Mouse (Mus musculus) limb, embryonic 12.5 days (tissue): ENCODE results near the gene Pitpnc1. TPM values are rescaled to one million over a fixed set of nuclear protein-coding genes. Genes with fewer than 3 reads are reported as not detected.
A peak's percentile ranks its signal among the peaks of the same experiment; 100 is the strongest.

Source experiments
- ATAC-seq: fragments of 200-750 bp; cut with Nextera tagmentation; 2 replicates; pipeline ENCODE4 v1.8.0; 2017; ENCODE audit warnings: low read depth, moderate TSS enrichment; ENCODE audit not compliant: insufficient number of reproducible peaks, insufficient read depth, low FRiP score, low TSS enrichment
- H3K27ac ChIP-seq: fragments of 300-500 bp; sonication (generic); 2 replicates; pipeline ENCODE4 v1.5.1; 2016; ENCODE audit warnings: mild to moderate bottlenecking, moderate library complexity
- H3K27me3 ChIP-seq: fragments of 300-500 bp; sonication (generic); 2 replicates; pipeline ENCODE4 v1.6.1; 2016; ENCODE audit warnings: mild to moderate bottlenecking, moderate library complexity
- H3K36me3 ChIP-seq: fragments of 300-500 bp; sonication (generic); 2 replicates; pipeline ENCODE4 v1.6.1; 2016; ENCODE audit warnings: mild to moderate bottlenecking, moderate library complexity
- H3K4me1 ChIP-seq: fragments of 300-500 bp; sonication (generic); replicated peaks from 2 replicates; pipeline ENCODE4 v1.6.1; 2016
- H3K4me2 ChIP-seq: fragments of 300-500 bp; sonication (generic); 2 replicates; pipeline ENCODE4 v1.6.1; 2016; ENCODE audit warnings: mild to moderate bottlenecking, moderate library complexity
- H3K4me3 ChIP-seq: fragments of 300-500 bp; sonication (generic); replicated peaks from 2 replicates; pipeline ENCODE4 v1.5.1; 2016; ENCODE audit warnings: mild to moderate bottlenecking
- H3K9ac ChIP-seq: fragments of 300-500 bp; sonication (generic); replicated peaks from 2 replicates; pipeline ENCODE4 v1.6.1; 2016; ENCODE audit warnings: mild to moderate bottlenecking, moderate library complexity
- H3K9me3 ChIP-seq: fragments of 300-500 bp; sonication (generic); 2 replicates; pipeline ENCODE4 v1.6.1; 2016; ENCODE audit warnings: mild to moderate bottlenecking, moderate library complexity
- WGBS: fragments of 180-500 bp; shearing (Covaris S2); methylation state at CpG from one replicate; pipeline ENCODE4 v1.1.7; 2016; 5-methylcytosine and 5-hydroxymethylcytosine counted together
- polyA plus RNA-seq: library from polyadenylated mRNA; unstranded; fragments of >200 nt; fragmentation: Nextera tagmentation; extraction: Ambion mirVana; gene quantifications from 2 replicates; pipeline ENCODE4 v1.2.1, GENCODE M21; 2016

The Pitpnc1 gene
- polyA plus RNA-seq, 1 experiment from 2014 or later: 31.9 TPM

DNA sequence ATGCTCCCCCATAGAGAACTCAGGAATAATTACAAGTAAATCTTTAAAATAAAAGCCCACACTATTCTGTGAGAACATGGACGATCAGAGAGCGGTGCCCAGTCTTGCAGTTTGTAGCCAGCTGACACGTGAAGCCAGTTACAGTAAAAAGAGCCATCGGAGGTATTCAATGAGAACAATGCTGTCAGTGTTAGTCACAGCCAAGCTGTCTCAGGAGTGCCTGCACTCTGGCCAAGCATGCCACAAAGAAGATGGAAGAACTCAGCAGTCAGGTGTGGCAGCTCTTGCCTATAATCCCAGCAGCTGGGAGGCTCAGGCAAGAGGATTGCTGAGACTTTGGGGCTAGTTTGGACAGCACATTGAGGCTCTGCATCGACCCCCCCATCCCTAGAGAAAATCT lies 111.8 kb downstream of the Pitpnc1 start:
- 77% methylated on average over 5 of the region's 5 CpGs for WGBS
- Histone ChIP-seq H3K4me1 (peaks cover 21% of the 10 kb centered on the region), H3K27me3 (no peaks in the 10 kb centered on the region), H3K36me3 (no peaks in the 10 kb centered on the region), H3K4me2 (no peak overlapping the region), H3K9ac (no peak overlapping the region), H3K4me3 (no peak overlapping the region), H3K9me3 (no peaks in the 10 kb centered on the region), H3K27ac (peak overlapping the region; percentile 17; the same call in 1 of the 2 replicates)
- no peak for ATAC-seq

DNA sequence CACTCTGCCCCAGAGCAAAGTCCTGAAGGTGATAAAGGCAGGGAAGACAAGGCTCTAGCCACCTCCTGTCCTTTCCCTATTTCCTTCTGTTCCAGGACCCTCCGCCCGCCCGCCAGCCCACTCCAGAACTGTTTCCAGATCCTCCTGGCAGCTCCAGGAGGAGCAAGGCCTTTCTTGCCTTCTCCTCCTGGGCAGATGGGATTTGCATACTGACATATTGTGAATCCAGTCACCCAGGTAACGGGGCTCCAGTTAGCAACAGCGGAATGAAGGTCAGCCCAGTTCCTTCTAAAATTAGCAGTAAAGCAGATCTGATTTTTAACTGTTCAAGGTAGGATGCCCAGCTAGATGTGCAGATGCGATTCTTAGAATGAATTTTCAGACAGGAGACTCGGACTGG lies 114.3 kb downstream of the Pitpnc1 start:
- no peak overlapping the region for H3K27ac ChIP-seq
- H3K4me3 ChIP-seq: no peak overlapping the region
- WGBS: 82% methylated on average over 7 of the region's 7 CpGs
- no peaks in the 10 kb centered on the region for H3K27me3 ChIP-seq
- no peak overlapping the region for H3K9ac ChIP-seq
- H3K36me3 ChIP-seq: no peaks in the 10 kb centered on the region
- no peak overlapping the region for H3K4me2 ChIP-seq
- H3K4me1 ChIP-seq: peaks cover 21% of the 10 kb centered on the region
- ATAC-seq: no peak
- H3K9me3 ChIP-seq: no peaks in the 10 kb centered on the region

DNA sequence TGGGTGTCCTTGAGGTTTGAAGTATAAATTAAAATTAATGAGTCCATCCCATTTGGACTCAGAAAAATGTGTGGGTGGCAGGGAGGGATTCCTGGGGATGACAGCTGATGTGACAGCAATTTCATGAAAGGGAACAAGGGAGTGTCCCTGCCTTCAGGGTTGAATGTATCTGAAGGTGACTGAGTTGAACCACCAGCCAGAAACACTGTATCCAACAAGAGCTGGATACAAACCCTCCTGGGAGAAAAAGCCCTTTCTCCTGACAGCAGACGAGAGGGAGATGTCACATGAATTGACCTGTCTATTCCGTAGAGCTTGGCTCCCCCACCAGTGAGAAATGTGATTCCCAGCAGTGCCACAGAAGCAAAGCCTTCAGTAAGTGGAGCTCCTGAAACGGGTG lies 115.0 kb downstream of the Pitpnc1 start:
- Histone ChIP-seq H3K4me3 (no peak overlapping the region), H3K9me3 (no peaks in the 10 kb centered on the region), H3K27ac (no peak overlapping the region), H3K4me2 (no peak overlapping the region), H3K27me3 (no peaks in the 10 kb centered on the region), H3K4me1 (peaks cover 21% of the 10 kb centered on the region), H3K36me3 (no peaks in the 10 kb centered on the region), H3K9ac (no peak overlapping the region)
- ATAC-seq: no peak
- WGBS: 72% methylated on average over 3 of the region's 3 CpGs

DNA sequence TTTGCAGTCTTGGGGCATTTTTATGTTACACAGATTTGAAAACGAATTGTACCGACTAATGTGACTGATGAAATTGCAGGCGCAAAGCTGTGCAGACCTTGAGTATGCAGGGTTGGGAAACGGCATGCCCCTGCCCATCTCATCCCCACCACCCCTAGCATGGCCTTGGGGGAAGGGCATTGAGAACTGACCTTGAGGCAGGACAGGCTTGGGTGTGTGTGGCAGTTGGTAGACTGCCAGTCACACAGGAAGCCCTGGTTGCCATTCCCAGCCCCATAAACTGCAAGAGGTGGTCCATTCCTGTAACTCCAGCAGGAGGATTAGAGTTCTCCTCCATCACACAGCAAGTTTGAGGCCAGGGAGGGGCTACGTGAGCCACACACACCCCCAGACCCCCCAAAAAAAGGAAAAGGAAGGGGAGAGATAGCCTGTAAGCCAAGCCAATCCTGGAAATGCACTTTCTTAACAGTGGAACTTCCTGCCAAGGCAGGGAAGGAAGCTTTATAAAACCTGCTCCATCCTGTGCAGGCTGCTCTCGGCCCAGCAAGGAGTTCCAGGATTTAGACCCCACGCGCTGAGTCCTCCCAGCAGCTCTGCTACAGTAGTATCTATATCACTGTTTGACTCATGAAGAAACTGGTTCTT lies 115.9 kb downstream of the Pitpnc1 start:
- no peak overlapping the region for H3K9ac ChIP-seq
- H3K9me3 ChIP-seq: no peaks in the 10 kb centered on the region
- 0 out of 2 replicates have a peak overlapping the region, but pooled peaks have one; percentile 50 for H3K27ac ChIP-seq
- H3K4me1 ChIP-seq: peaks cover 21% of the 10 kb centered on the region
- 81% methylated on average over 8 of the region's 8 CpGs for WGBS
- no peak overlapping the region for H3K4me2 ChIP-seq
- no peak for ATAC-seq
- H3K36me3 ChIP-seq: no peaks in the 10 kb centered on the region
- H3K27me3 ChIP-seq: no peaks in the 10 kb centered on the region
- H3K4me3 ChIP-seq: no peak overlapping the region

DNA sequence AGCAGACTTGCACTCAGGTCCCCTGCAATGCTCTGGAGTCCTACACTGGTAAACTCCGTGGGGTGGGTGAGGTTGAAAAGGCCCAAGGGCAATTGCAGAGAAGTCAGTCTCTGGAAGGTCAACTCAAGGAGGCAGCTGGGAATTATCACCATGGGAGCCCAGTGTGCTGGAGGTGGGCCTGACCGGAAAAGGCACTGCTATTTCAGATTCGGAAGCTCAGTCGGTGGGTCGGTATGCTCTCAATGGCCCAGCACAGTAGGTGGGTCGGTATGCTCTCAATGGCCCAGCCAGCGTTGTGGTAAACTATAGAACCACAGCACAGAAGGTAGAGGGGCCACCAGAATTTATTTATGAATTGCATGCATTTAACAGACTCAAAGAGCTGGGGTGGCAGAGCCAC lies 117.9 kb downstream of the Pitpnc1 start:
- no peak for ATAC-seq
- WGBS: 35% methylated on average over 7 of the region's 7 CpGs
- no peak overlapping the region for H3K27ac ChIP-seq
- H3K4me3 ChIP-seq: no peak overlapping the region
- no peaks in the 10 kb centered on the region for H3K27me3 ChIP-seq
- no peak overlapping the region for H3K9ac ChIP-seq
- H3K4me2 ChIP-seq: no peak overlapping the region
- no peaks in the 10 kb centered on the region for H3K36me3 ChIP-seq
- H3K4me1 ChIP-seq: peaks cover 15% of the 10 kb centered on the region
- no peaks in the 10 kb centered on the region for H3K9me3 ChIP-seq

DNA sequence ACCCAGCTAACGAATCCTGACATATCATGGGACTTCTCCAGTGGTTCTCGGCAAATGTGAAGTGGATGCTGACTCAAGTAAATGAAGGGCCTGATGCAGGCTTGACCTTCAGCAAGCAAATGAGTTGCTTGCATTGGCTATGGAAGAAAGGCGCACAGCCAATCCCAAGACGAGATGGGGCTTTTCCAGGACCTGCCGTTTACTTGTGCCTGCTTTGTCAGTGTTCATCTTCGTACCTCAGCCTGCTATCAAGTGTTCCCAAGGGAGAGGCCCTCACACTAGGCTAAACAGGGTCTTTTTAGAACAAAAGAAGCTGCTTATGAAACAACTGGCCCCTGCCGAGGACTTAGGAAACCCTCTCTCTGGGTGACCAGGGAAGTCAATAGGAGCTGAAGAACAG lies 120.7 kb downstream of the Pitpnc1 start:
- Histone ChIP-seq H3K27me3 (no peaks in the 10 kb centered on the region), H3K9me3 (no peaks in the 10 kb centered on the region), H3K4me2 (no peak overlapping the region), H3K4me1 (peaks cover 4% of the 10 kb centered on the region), H3K4me3 (no peak overlapping the region), H3K9ac (no peak overlapping the region), H3K27ac (no peak overlapping the region), H3K36me3 (no peaks in the 10 kb centered on the region)
- WGBS: 94% methylated on average over 7 of the region's 7 CpGs
- ATAC-seq: no peak

DNA sequence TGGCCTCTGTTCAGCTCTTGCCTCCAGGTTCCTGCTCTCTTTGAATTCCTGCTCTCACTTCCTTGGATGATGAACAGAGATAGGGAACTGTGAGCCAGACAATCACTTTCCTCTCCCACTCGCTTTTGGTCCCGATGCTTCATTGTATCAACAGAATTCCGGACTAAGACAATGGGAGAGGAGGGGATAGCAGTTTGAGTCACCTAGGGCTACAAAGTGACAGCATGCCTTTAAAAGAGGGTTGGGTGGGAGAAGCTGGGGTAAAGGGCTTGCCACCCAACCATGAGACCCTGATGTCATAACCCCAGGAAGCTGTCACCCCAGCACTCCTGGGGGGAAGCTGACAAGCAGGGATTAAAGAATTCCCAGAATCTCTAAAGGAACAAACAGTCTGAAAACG lies 127.5 kb downstream of the Pitpnc1 start:
- no peak overlapping the region for H3K4me3 ChIP-seq
- peaks cover 20% of the 10 kb centered on the region for H3K4me1 ChIP-seq
- H3K9ac ChIP-seq: no peak overlapping the region
- no peak overlapping the region for H3K27ac ChIP-seq
- no peaks in the 10 kb centered on the region for H3K9me3 ChIP-seq
- H3K4me2 ChIP-seq: no peak overlapping the region
- no peaks in the 10 kb centered on the region for H3K27me3 ChIP-seq
- 86% methylated on average over 4 of the region's 4 CpGs for WGBS
- no peaks in the 10 kb centered on the region for H3K36me3 ChIP-seq
- no peak for ATAC-seq

DNA sequence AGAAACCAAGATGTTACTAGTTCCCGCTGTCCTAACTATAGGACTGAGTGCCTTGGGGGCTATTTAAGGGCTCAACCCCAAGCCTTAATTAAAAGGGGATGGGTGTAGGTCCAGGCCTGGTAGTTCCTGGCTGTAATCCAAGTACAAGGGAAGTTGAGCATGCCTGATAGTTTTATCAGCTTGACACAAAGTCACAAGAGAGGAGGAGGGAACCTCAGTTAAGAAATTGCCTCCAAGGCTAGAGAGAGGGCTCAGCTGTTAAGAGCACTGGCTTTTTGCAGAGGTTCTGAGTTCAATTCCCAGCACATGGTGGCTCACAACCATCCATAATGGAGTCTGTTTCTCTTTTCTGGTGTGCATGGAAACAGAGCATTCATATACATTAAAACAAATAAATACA lies 128.1 kb downstream of the Pitpnc1 start:
- Histone ChIP-seq H3K4me1 (peaks cover 26% of the 10 kb centered on the region), H3K4me3 (no peak overlapping the region), H3K9ac (no peak overlapping the region), H3K27ac (no peak overlapping the region), H3K36me3 (no peaks in the 10 kb centered on the region), H3K9me3 (no peaks in the 10 kb centered on the region), H3K27me3 (no peaks in the 10 kb centered on the region), H3K4me2 (no peak overlapping the region)
- 48% methylated on average over 1 of the region's 1 CpGs for WGBS
- no peak for ATAC-seq

DNA sequence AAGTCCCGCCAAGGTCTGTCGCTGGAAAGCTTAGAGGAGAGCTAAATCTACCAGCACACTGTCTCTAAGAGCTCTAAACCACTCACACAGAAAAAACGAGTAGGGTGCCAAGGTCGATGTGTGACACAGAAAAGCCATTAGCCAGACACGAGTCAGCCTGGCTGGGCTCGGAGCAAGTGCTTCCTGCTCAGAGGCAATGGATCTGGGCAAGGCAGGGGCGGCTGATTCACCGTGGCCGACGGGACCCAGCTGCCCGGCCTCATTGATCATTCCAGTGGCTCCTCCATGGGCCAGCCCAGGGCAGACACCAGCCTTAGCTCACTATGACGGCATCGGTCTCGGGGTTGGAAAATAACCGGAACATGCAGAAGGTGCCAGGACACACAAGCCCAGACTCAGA lies 129.2 kb downstream of the Pitpnc1 start:
- ATAC-seq: no peak

DNA sequence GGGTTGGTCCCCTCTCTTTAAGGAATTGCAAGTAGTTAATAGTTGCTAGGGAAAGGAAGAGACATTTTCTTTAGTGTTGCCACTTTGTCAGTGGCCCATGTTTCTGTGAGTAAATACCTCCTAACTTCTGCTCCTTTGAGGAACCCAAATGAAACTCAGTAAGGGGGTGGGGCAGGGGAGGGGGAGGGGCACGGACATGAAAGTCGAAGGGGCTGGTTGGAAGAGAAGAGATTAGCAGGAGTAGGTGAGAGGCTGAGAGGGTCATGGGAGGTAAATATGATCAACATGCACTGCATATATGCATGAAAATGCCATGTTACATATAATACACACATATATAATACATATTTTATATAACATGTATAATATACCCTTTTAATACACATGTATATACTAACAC lies 129.7 kb downstream of the Pitpnc1 start:
- no peaks in the 10 kb centered on the region for H3K9me3 ChIP-seq
- 5% methylated on average over 2 of the region's 2 CpGs for WGBS
- ATAC-seq: no peak
- H3K4me3 ChIP-seq: no peak overlapping the region
- H3K9ac ChIP-seq: no peak overlapping the region
- H3K4me1 ChIP-seq: peaks cover 30% of the 10 kb centered on the region
- no peak overlapping the region for H3K4me2 ChIP-seq
- no peaks in the 10 kb centered on the region for H3K27me3 ChIP-seq
- H3K36me3 ChIP-seq: peaks cover 3% of the 10 kb centered on the region; the same call in 1 of the 2 replicates
- no peak overlapping the region for H3K27ac ChIP-seq

More for the DNA sequence above, 129.2 kb downstream of the Pitpnc1 start:
- 41% methylated on average over 15 of the region's 15 CpGs for WGBS
- Histone ChIP-seq H3K9me3 (no peaks in the 10 kb centered on the region), H3K4me3 (no peak overlapping the region), H3K4me2 (no peak overlapping the region), H3K4me1 (peaks cover 30% of the 10 kb centered on the region), H3K36me3 (no peaks in the 10 kb centered on the region), H3K27ac (no peak overlapping the region), H3K27me3 (no peaks in the 10 kb centered on the region), H3K9ac (no peak overlapping the region)

DNA sequence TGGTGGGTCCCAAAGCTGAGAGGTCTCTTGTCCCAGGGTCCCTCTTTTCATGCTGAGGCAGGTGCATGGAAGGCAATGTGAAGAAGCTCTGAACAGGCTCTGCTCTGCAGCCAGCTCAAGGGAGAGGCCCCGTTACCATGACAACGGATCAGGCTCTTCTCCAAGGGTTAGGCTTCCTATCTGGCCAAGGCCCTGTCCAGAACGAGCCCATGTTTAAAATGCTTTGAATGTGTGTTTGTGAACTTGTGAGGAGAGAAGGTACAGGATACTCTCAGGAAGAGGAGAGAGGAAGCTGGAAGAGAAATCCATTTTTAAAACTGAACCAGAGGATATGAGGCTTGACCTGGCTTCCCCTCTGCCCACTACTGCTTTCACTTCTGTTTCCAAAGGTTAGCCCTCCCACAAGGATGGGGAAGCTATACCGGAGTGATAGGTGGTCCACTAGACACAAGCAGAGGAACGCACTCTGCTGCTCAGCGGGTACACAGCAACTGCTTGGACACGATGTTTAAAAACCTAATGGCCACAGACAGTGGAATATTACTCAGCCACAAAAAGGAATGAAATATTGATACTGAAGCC lies 131.2 kb downstream of the Pitpnc1 start:
- no peak for ATAC-seq

More for the DNA sequence above, 131.2 kb downstream of the Pitpnc1 start:
- Histone ChIP-seq H3K4me2 (no peak overlapping the region), H3K36me3 (peaks cover 15% of the 10 kb centered on the region; the same call in 1 of the 2 replicates), H3K27ac (no peak overlapping the region), H3K4me3 (no peak overlapping the region), H3K4me1 (peaks cover 30% of the 10 kb centered on the region), H3K27me3 (no peaks in the 10 kb centered on the region), H3K9me3 (no peaks in the 10 kb centered on the region), H3K9ac (no peak overlapping the region)
- 85% methylated on average over 7 of the region's 7 CpGs for whole genome bisulfite sequencing
